Mouse (Mus musculus) liver, embryonic 14.5 days (tissue): ENCODE measurements around the gene Gars.

ENCODE experiments used
- CTCF ChIP-seq: IDR thresholded peaks from 2 replicates; pipeline ENCODE4 v1.5.1; 2016; ENCODE audit warnings: antibody characterized with exemption, low read depth, control low read depth
- EP300 ChIP-seq: IDR thresholded peaks from 2 replicates; pipeline ENCODE4 v1.6.1; 2016; ENCODE audit warnings: antibody characterized with exemption, low read depth

DNA sequence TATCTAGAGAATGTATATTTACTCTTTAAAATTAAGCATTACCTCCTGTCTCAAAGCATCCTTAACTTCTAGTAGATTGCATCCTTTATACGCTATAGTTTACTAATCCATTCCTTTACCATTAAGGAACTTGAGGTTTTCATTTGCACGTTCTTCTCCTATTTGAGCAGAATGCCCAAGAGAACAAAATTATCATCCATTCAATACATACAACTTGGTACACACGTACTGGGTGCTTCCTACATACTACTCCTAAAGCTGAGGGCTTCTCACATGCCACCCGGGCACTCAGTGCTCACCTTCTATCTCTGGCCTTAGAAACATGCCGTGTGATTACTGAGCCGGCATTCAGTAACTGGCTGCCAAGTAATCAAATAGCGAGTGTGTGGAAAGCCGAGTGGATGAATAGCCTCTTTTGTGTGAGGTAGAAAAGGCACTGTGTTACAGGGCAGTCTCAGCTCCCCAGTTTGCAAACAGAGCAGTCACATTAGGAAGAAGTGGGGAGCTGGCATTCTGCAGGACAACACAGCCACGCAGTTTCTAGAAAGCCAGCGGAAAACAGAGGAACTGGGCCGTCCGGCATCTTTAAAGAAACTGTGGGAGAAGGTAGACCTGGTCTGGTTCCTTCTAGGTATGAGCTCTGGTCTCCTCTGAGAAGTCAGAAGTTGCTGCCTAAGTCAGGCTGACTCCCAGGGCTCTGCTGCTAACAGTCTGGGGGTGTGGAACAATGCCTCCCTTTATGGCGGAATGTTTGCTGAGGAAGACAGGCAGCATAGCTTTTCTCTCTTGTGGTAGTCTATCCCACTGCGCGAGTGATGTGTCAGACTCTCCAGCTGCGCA is 28.2 kb upstream of the Gars start:
- TF ChIP-seq CTCF = no peak
- TF ChIP-seq EP300 = no peak
